Mouse (Mus musculus) heart, postnatal 0 days (tissue): Measurements from ENCODE around the gene Cyp2c23.

ENCODE experiments used
- CTCF ChIP-seq: IDR thresholded peaks from 2 replicates; pipeline ENCODE4 v1.5.1; 2016; ENCODE audit warnings: antibody characterized with exemption, control low read depth, low read depth
- EP300 ChIP-seq: IDR thresholded peaks from 2 replicates; pipeline ENCODE4 v1.6.1; 2016; ENCODE audit warnings: antibody characterized with exemption, low read depth

- TF ChIP-seq CTCF: no peak
- no peak for TF ChIP-seq EP300
Observed at GRCm38 (mm10) chr19:44008784-44009183, 20.2 kb downstream of the Cyp2c23 start.
